Comparison of ENCODE assay signal across 9 mouse cellular contexts in the genomic region with DNA sequence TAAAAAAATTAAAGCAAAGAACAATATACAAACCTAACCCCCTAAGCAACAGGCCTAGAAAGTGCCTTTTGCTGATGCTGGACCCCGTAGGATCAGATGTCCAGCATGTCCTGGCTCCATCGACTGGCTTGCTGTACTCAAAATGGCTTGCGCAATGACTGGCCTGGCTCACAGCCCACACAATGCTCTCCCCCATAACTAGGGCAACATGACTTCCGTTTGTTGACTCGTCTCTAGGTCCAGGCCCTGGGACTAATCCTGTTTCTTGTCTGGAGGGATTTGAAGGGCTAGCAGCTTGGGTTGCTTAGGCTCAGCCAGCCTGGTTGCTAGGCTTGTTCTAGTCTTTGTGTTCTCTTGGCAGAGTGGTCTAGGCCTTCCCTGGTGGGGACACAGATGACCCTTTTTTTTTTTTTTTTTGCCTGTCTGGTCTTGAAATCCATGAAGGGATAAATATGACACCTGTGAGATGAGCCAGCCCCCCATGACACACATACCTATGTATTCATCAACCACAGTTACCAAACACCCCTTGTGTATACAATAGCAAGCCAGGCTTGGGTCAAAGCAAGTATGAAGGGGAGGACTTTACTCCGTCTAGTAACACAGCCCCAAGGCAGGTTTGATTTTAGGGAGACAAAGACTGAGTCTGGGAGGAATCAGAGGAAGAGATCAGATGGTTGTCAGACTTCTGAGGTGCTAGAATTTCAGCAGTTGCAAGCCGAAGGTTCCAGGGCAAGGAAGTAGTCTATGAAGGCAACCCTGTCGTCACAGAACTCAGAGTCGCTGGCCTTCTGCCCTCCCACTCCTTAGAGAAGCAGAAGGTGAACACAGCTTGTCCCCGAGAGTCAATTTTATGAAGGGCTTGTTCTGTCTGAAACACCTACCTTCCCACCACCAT.
A peak's percentile ranks its signal among the peaks of the same experiment; 100 is the strongest.
DNase-seq lines count a peak whose midpoint lies in the region; ATAC-seq and TF ChIP-seq lines count a peak whose summit lies in the region.
"Had no signal": no experiment of that assay in that cellular context is flagged by ENCODE, and none has a peak within 500 bp of the region (broad histone marks: within the 10 kb centered on the region; RNA-seq: fewer than 3 reads in every experiment).

No protein-coding gene starts in this region.

- no peak for ATAC-seq in heart, embryonic 11.5 days (replicated peaks; ENCODE audit: insufficient number of reproducible peaks, low FRiP score, low TSS enrichment)
- ATAC-seq in granulocyte monocyte progenitor cell, adult 5-6 weeks (replicated peaks; ENCODE audit: poor library complexity, severe bottlenecking), result peak; percentile 51
- ATAC-seq in inflammation-experienced regulatory T-cells, adult 6 months, result no peak

- 78% methylated on average over 10 of the region's 10 CpGs for WGBS in heart, embryonic 11.5 days (ENCODE audit: insufficient replicate concordance)
- WGBS in liver, adult 2 months, result 45% methylated on average over 10 of the region's 10 CpGs
- WGBS in small intestine, adult 2 months, result 80% methylated on average over 10 of the region's 10 CpGs

- no peak for TF ChIP-seq CTCF in liver, adult 2 months (IDR thresholded peaks at IDR 0.05; ENCODE audit: low read depth, low read length)
- no peak for TF ChIP-seq CTCF in small intestine, adult 2 months (IDR thresholded peaks at IDR 0.05; ENCODE audit: extremely low read depth, insufficient read length, insufficient replicate concordance, low read depth, low read length)

- no peaks in the 10 kb centered on the region for H3K9me3 ChIP-seq in heart, embryonic 11.5 days (replicated peaks; ENCODE audit: control insufficient read depth, low read length)
- H3K9me3 ChIP-seq: embryonic facial prominence, embryonic 12.5 days had no signal

- no peaks in the 10 kb centered on the region for H3K79me2 ChIP-seq in liver, adult 2 months (ENCODE audit: control insufficient read depth, insufficient read depth, low read length)

- no peaks in the 10 kb centered on the region for H3K27me3 ChIP-seq in heart, embryonic 11.5 days (ENCODE audit: control insufficient read depth, insufficient read depth, low read length)
- no peaks in the 10 kb centered on the region for H3K27me3 ChIP-seq in liver, adult 2 months (ENCODE audit: control insufficient read depth, insufficient read depth, low read length)
- no peaks in the 10 kb centered on the region for H3K27me3 ChIP-seq in small intestine, adult 2 months (ENCODE audit: control insufficient read depth, insufficient read depth, low read length)
- H3K27me3 ChIP-seq: embryonic facial prominence, embryonic 12.5 days had no signal

- DNase-seq in heart, adult 11 months, result peak; percentile 100
- DNase-seq in adrenal gland, postnatal 14 days, result peak; percentile 88
- DNase-seq in liver, adult 2 months (ENCODE audit: extremely low read depth, low read depth, low spot score), result peak; percentile 97
- DNase-seq in left cerebral cortex, postnatal 36 days (ENCODE audit: low spot score in 2 of 2), result no peak

- H3K36me3 ChIP-seq in heart, embryonic 11.5 days (ENCODE audit: control insufficient read depth, insufficient read depth, low read length), result no peaks in the 10 kb centered on the region
- no peaks in the 10 kb centered on the region for H3K36me3 ChIP-seq in liver, adult 2 months (ENCODE audit: control insufficient read depth, insufficient read depth, low read length)
- H3K36me3 ChIP-seq in small intestine, adult 2 months (ENCODE audit: control insufficient read depth, insufficient read depth, low read length), result no peaks in the 10 kb centered on the region
- H3K36me3 ChIP-seq: embryonic facial prominence, embryonic 12.5 days had no signal

- intact Hi-C loops in left cerebral cortex, postnatal 36 days (cut with DNase I), result no loop called here

- no peak overlapping the region for H3K9ac ChIP-seq in heart, embryonic 11.5 days (ENCODE audit: low read depth, low read length)
- H3K9ac ChIP-seq in liver, adult 2 months (ENCODE audit: low read depth, low read length), result no peak overlapping the region
- H3K9ac ChIP-seq: embryonic facial prominence, embryonic 12.5 days had no signal

- no peak overlapping the region for H3K4me3 ChIP-seq in heart, embryonic 11.5 days (ENCODE audit: low read depth, low read length)
- no peak overlapping the region for H3K4me3 ChIP-seq in liver, adult 2 months (ENCODE audit: insufficient read depth, low read depth, low read length)
- H3K4me3 ChIP-seq in small intestine, adult 2 months (ENCODE audit: low read depth, low read length), result no peak overlapping the region
- H3K4me3 ChIP-seq: embryonic facial prominence, embryonic 12.5 days had no signal

- no peak overlapping the region for H3K27ac ChIP-seq in heart, embryonic 11.5 days (ENCODE audit: low read depth, low read length)
- no peak overlapping the region for H3K27ac ChIP-seq in liver, adult 2 months (replicated peaks; ENCODE audit: insufficient read depth, low read depth, low read length)
- H3K27ac ChIP-seq in small intestine, adult 2 months (ENCODE audit: insufficient read depth, low read depth, low read length), result peak overlapping the region; percentile 83

- TF ChIP-seq POLR2A in liver, adult 2 months (IDR thresholded peaks at IDR 0.05; ENCODE audit: extremely low read depth, insufficient read depth, low read length), result no peak
- no peak for TF ChIP-seq POLR2A in small intestine, adult 2 months (IDR thresholded peaks at IDR 0.05; ENCODE audit: low read depth, low read length)

- no peak overlapping the region for H3K4me2 ChIP-seq in heart, embryonic 11.5 days
- H3K4me2 ChIP-seq: embryonic facial prominence, embryonic 12.5 days had no signal

- H3K4me1 ChIP-seq in heart, embryonic 11.5 days (ENCODE audit: control insufficient read depth, insufficient read depth, low read length), result peaks cover 29% of the 10 kb centered on the region
- H3K4me1 ChIP-seq in liver, adult 2 months (ENCODE audit: control insufficient read depth, insufficient read depth, low read length), result peaks cover 16% of the 10 kb centered on the region
- peaks cover 26% of the 10 kb centered on the region; the same call in 1 of the 2 replicates for H3K4me1 ChIP-seq in small intestine, adult 2 months (ENCODE audit: control insufficient read depth, insufficient read depth, insufficient read length, low read length)

Comparison
In these comparisons a context has a peak if more than half of its experiments do, and no peak if none do; other contexts are left out.
1. DNase-seq: peak in heart, adult 11 months (single experiment), adrenal gland, postnatal 14 days (single experiment) and liver, adult 2 months (single experiment); none in left cerebral cortex, postnatal 36 days (0 of 2).